Comparison of ENCODE assay signal across 9 mouse cellular contexts in genomic region chr19:42016840-42017239, GRCm38 (mm10). TPM values are rescaled to one million over a fixed set of nuclear protein-coding genes. Genes with fewer than 3 reads are reported as not detected.
A peak's percentile ranks its signal among the peaks of the same experiment; 100 is the strongest.
DNase-seq lines count a peak whose midpoint lies in the region; ATAC-seq lines count a peak whose summit lies in the region.
"Had no signal": no experiment of that assay in that cellular context is flagged by ENCODE, and none has a peak within 500 bp of the region (broad histone marks: within the 10 kb centered on the region; RNA-seq: fewer than 3 reads in every experiment).

No protein-coding gene starts in this region.

- H3K27me3 ChIP-seq in kidney, embryonic 14.5 days (ENCODE audit: control insufficient read depth, insufficient read depth, low read length): no peaks in the 10 kb centered on the region

- 0 out of 2 replicates have a peak overlapping the region, but pooled peaks have one; percentile 28 for H3K9ac ChIP-seq in kidney, embryonic 14.5 days (ENCODE audit: low read depth, low read length)

- no peak overlapping the region for H3K4me2 ChIP-seq in kidney, embryonic 14.5 days (replicated peaks; ENCODE audit: low read depth, low read length)

- H3K27ac ChIP-seq in kidney, embryonic 14.5 days (ENCODE audit: low read depth, low read length): peak overlapping the region; percentile 81

- DNase-seq in kidney, adult 9 months: no peak
- peak; percentile 87 for DNase-seq in NIH3T3 (ENCODE audit: low read depth)
- peak; percentile 47 to 55 for DNase-seq in frontal cortex, postnatal 36 days (ENCODE audit: low spot score in 2 of 2)
- peak; percentile 29 to 32 for DNase-seq in layer of hippocampus, postnatal 10 days (ENCODE audit: low spot score in 2 of 2)
- peak; percentile 19 to 46 for DNase-seq in right cerebral cortex, postnatal 36 days (ENCODE audit: low spot score in 2 of 2)
- no peak for DNase-seq in kidney, postnatal 14 days

- peaks cover 22% of the 10 kb centered on the region for H3K4me1 ChIP-seq in kidney, embryonic 14.5 days (ENCODE audit: control insufficient read depth, insufficient read depth, low read length)

- 49% methylated on average over 5 of the region's 5 CpGs for WGBS in kidney, embryonic 14.5 days

- H3K36me3 ChIP-seq in kidney, embryonic 14.5 days (ENCODE audit: control insufficient read depth, insufficient read depth, low read length): no peaks in the 10 kb centered on the region

- 0 out of 2 replicates have a peak, but pooled peaks have one; percentile 7 for ATAC-seq in kidney, embryonic 14.5 days (ENCODE audit: low FRiP score, low TSS enrichment)
- ATAC-seq in CD4-positive, CD25-positive, alpha-beta regulatory T cell, adult 4 months: no peak

- no peak overlapping the region for H3K4me3 ChIP-seq in kidney, embryonic 14.5 days (ENCODE audit: low read length)

- no peaks in the 10 kb centered on the region for H3K9me3 ChIP-seq in kidney, embryonic 14.5 days (ENCODE audit: control insufficient read depth, low read length)

RNA-seq across cellular contexts. Expression of gene Ankrd2, which starts 19.0 kb away (rescaled TPM):
- polyA plus RNA-seq in kidney, embryonic 14.5 days (2014; fragmentation: Nextera tagmentation; extraction: Ambion mirVana): not detected in 2 replicates
- under 1 TPM; 0.34 to 0.40 TPM for total RNA-seq in layer of hippocampus, postnatal 10 days (2021)
- polyA plus RNA-seq in CD4-positive, CD25-positive, alpha-beta regulatory T cell, adult 4 months (2017; shearing (Covaris generic)): not detected

RNA-seq across cellular contexts. Expression of gene Hoga1, which starts 28.6 kb away (rescaled TPM):
- polyA plus RNA-seq in kidney, embryonic 14.5 days (2014; fragmentation: Nextera tagmentation; extraction: Ambion mirVana): 7.2 and 9.8 TPM in 2 replicates
- total RNA-seq in layer of hippocampus, postnatal 10 days (2021): 1 to 10 TPM; 9.1 to 9.3 TPM
- polyA plus RNA-seq in CD4-positive, CD25-positive, alpha-beta regulatory T cell, adult 4 months (2017; shearing (Covaris generic)): not detected

RNA-seq across cellular contexts. Expression of gene 4933411K16Rik, which starts 35.2 kb away (rescaled TPM):
- polyA plus RNA-seq in kidney, embryonic 14.5 days (2014; fragmentation: Nextera tagmentation; extraction: Ambion mirVana): 0.33 and 0.61 TPM in 2 replicates
- total RNA-seq in layer of hippocampus, postnatal 10 days (2021): 1 to 10 TPM in 1 of 2 experiments, under 1 TPM in 1; 0.71 to 1.4 TPM
- not detected for polyA plus RNA-seq in CD4-positive, CD25-positive, alpha-beta regulatory T cell, adult 4 months (2017; shearing (Covaris generic))
- total RNA-seq: heart, postnatal 36 days had no signal

RNA-seq across cellular contexts. Expression of gene Ubtd1, which starts 35.3 kb away (rescaled TPM):
- 23.1 and 29.8 TPM in 2 replicates for polyA plus RNA-seq in kidney, embryonic 14.5 days (2014; fragmentation: Nextera tagmentation; extraction: Ambion mirVana)
- 10 to 100 TPM; 15.8 to 18.9 TPM for total RNA-seq in layer of hippocampus, postnatal 10 days (2021)
- polyA plus RNA-seq in CD4-positive, CD25-positive, alpha-beta regulatory T cell, adult 4 months (2017; shearing (Covaris generic)): 1 to 10 TPM; 3.7 to 4.1 TPM

RNA-seq across cellular contexts. Expression of gene Mms19, which starts 35.9 kb away (rescaled TPM):
- 33.4 and 42.3 TPM in 2 replicates for polyA plus RNA-seq in kidney, embryonic 14.5 days (2014; fragmentation: Nextera tagmentation; extraction: Ambion mirVana)
- total RNA-seq in layer of hippocampus, postnatal 10 days (2021): 10 to 100 TPM; 28.9 to 35.2 TPM
- polyA plus RNA-seq in CD4-positive, CD25-positive, alpha-beta regulatory T cell, adult 4 months (2017; shearing (Covaris generic)): 100 to 1,000 TPM in 1 of 2 experiments, 10 to 100 TPM in 1; 78.1 to 104 TPM

Comparison
In these comparisons a context has a peak if more than half of its experiments do, and no peak if none do; other contexts are left out.
1. DNase-seq: peak in NIH3T3 (single experiment), frontal cortex, postnatal 36 days (2 of 2), layer of hippocampus, postnatal 10 days (2 of 2) and right cerebral cortex, postnatal 36 days (2 of 2); none in kidney, adult 9 months (single experiment) and kidney, postnatal 14 days (single experiment).